ENCODE assay signal across 8 mouse cellular contexts in the genomic region with DNA sequence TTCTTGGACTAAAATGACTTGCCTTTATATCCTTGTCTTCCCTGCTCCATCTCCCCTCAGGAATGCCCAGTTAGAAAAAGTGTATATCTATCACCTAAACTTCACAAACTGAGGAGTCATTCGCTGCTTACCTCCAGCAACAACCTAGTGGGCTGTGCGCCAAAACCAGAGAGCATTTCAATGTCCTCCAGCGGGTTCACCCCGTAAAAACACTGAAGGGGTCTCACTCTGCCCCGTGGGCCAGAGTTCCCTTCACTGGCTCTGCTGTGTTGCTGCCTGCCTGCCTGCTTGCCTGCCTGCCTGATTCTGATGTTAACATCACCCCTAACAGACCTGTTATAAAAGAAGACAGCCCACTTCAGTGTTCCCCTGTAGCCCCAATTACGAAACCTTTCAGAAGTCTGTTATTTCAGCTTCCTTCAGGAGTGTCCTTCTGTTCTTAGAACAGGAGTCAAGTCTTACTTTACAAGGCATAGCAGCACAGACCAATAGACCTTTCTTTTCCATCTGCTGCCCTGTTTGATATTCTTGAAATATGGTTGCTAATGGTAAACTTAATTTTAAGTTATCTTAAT. TPM values are rescaled to one million over a fixed set of nuclear protein-coding genes. Genes with fewer than 3 reads are reported as not detected.
A peak's percentile ranks its signal among the peaks of the same experiment; 100 is the strongest.
DNase-seq lines count a peak whose midpoint lies in the region; ATAC-seq lines count a peak whose summit lies in the region.

No protein-coding gene starts in this region.

- H3K27me3 ChIP-seq in hindbrain, embryonic 16.5 days (replicated peaks; ENCODE audit: control insufficient read depth, insufficient read depth, low read length): no peaks in the 10 kb centered on the region
- H3K27me3 ChIP-seq in liver, embryonic 11.5 days (replicated peaks; ENCODE audit: control insufficient read depth, insufficient read depth, low read length): no peaks in the 10 kb centered on the region
- no peaks in the 10 kb centered on the region for H3K27me3 ChIP-seq in neural tube, embryonic 13.5 days

- ATAC-seq in hindbrain, embryonic 16.5 days: no peak
- ATAC-seq in liver, embryonic 11.5 days (replicated peaks; ENCODE audit: low FRiP score): no peak
- ATAC-seq in neural tube, embryonic 13.5 days (ENCODE audit: low read depth): no peak

- H3K4me1 ChIP-seq in hindbrain, embryonic 16.5 days (ENCODE audit: control insufficient read depth, insufficient read depth, low read depth, low read length): peaks cover 19% of the 10 kb centered on the region
- peaks cover 11% of the 10 kb centered on the region; the same call in 1 of the 2 replicates for H3K4me1 ChIP-seq in liver, embryonic 11.5 days (replicated peaks; ENCODE audit: control insufficient read depth, insufficient read depth, low read length)
- peaks cover 26% of the 10 kb centered on the region for H3K4me1 ChIP-seq in neural tube, embryonic 13.5 days (replicated peaks)

- H3K36me3 ChIP-seq in hindbrain, embryonic 16.5 days (ENCODE audit: control insufficient read depth, insufficient read depth, low read length): no peaks in the 10 kb centered on the region
- peaks cover 2% of the 10 kb centered on the region for H3K36me3 ChIP-seq in liver, embryonic 11.5 days (ENCODE audit: control insufficient read depth, insufficient read depth, low read length)
- H3K36me3 ChIP-seq in neural tube, embryonic 13.5 days: peaks cover 9% of the 10 kb centered on the region; the same call in 1 of the 2 replicates

- DNase-seq in cerebellum, adult 11-12 months: peak; percentile 32
- no peak for DNase-seq in cerebellum, postnatal 4 days (ENCODE audit: low spot score in 2 of 2)
- peak; percentile 60 for DNase-seq in 416B (ENCODE audit: low read depth)
- peak; percentile 26 to 48 for DNase-seq in cerebellum, postnatal 14 days
- DNase-seq in liver, embryonic 11.5 days (ENCODE audit: low spot score): no peak
- no peak for DNase-seq in layer of hippocampus, adult 9-11 months

- peak overlapping the region; percentile 85 for H3K4me3 ChIP-seq in hindbrain, embryonic 16.5 days (ENCODE audit: low read length)
- H3K4me3 ChIP-seq in liver, embryonic 11.5 days (ENCODE audit: low read depth, low read length): peak overlapping the region; percentile 85
- peak overlapping the region; percentile 81 for H3K4me3 ChIP-seq in neural tube, embryonic 13.5 days

- no peaks in the 10 kb centered on the region for H3K9me3 ChIP-seq in hindbrain, embryonic 16.5 days (ENCODE audit: control insufficient read depth, low read length)
- no peaks in the 10 kb centered on the region for H3K9me3 ChIP-seq in liver, embryonic 11.5 days (ENCODE audit: control insufficient read depth, low read length)
- H3K9me3 ChIP-seq in neural tube, embryonic 13.5 days: no peaks in the 10 kb centered on the region

- 66% methylated on average over 6 of the region's 6 CpGs for WGBS in hindbrain, embryonic 16.5 days
- WGBS in liver, embryonic 11.5 days: 74% methylated on average over 6 of the region's 6 CpGs
- WGBS in neural tube, embryonic 13.5 days: 58% methylated on average over 6 of the region's 6 CpGs

- H3K27ac ChIP-seq in hindbrain, embryonic 16.5 days (ENCODE audit: low read depth, low read length): no peak overlapping the region
- peak overlapping the region; percentile 70; the same call in 1 of the 2 replicates for H3K27ac ChIP-seq in liver, embryonic 11.5 days (ENCODE audit: low read depth, low read length)
- no peak overlapping the region for H3K27ac ChIP-seq in neural tube, embryonic 13.5 days (replicated peaks)

- H3K4me2 ChIP-seq in hindbrain, embryonic 16.5 days (ENCODE audit: low read length): peak overlapping the region; percentile 80
- H3K4me2 ChIP-seq in liver, embryonic 11.5 days: peak overlapping the region; percentile 84
- peak overlapping the region; percentile 81 for H3K4me2 ChIP-seq in neural tube, embryonic 13.5 days

- peak overlapping the region; percentile 89 for H3K9ac ChIP-seq in hindbrain, embryonic 16.5 days (ENCODE audit: low read depth, low read length)
- H3K9ac ChIP-seq in liver, embryonic 11.5 days (ENCODE audit: low read depth, low read length): peak overlapping the region; percentile 94
- peak overlapping the region; percentile 86 for H3K9ac ChIP-seq in neural tube, embryonic 13.5 days

RNA-seq across cellular contexts. Expression of a gene that starts 1.1 kb away (rescaled TPM):
- polyA plus RNA-seq in hindbrain, embryonic 16.5 days (2015; fragmentation: Nextera tagmentation; extraction: Ambion mirVana): 71.0 and 76.9 TPM in 2 replicates
- polyA plus RNA-seq in liver, embryonic 11.5 days (2014; fragmentation: Nextera tagmentation; extraction: Ambion mirVana): 116 and 130 TPM in 2 replicates
- 85.6 and 94.2 TPM in 2 replicates for polyA plus RNA-seq in neural tube, embryonic 13.5 days (2015; fragmentation: Nextera tagmentation; extraction: Ambion mirVana)

RNA-seq across cellular contexts. Expression of a gene that starts 1.1 kb away (rescaled TPM):
- polyA plus RNA-seq in hindbrain, embryonic 16.5 days (2015; fragmentation: Nextera tagmentation; extraction: Ambion mirVana): 47.4 and 49.4 TPM in 2 replicates
- 70.9 and 85.1 TPM in 2 replicates for polyA plus RNA-seq in liver, embryonic 11.5 days (2014; fragmentation: Nextera tagmentation; extraction: Ambion mirVana)
- 61.4 and 64.3 TPM in 2 replicates for polyA plus RNA-seq in neural tube, embryonic 13.5 days (2015; fragmentation: Nextera tagmentation; extraction: Ambion mirVana)

Comparison
In these comparisons a context has a peak if more than half of its experiments do, and no peak if none do; other contexts are left out.
1. DNase-seq: peak in cerebellum, adult 11-12 months (single experiment), 416B (single experiment) and cerebellum, postnatal 14 days (2 of 2); none in cerebellum, postnatal 4 days (0 of 2), liver, embryonic 11.5 days (single experiment) and layer of hippocampus, adult 9-11 months (single experiment).
2. Peak in every context shown above with its lines, with median percentiles within 50 percentile points of each other: H3K4me2 ChIP-seq, H3K4me3 ChIP-seq and H3K9ac ChIP-seq.